In genomic region chr12:27248545-27248855, GRCm38 (mm10) we compare ENCODE assay signal across 10 mouse cellular contexts.
DNase-seq lines count a peak whose midpoint lies in the region; ATAC-seq and TF ChIP-seq lines count a peak whose summit lies in the region.
"Had no signal": no experiment of that assay in that cellular context is flagged by ENCODE, and none has a peak within 500 bp of the region (broad histone marks: within the 10 kb centered on the region; RNA-seq: fewer than 3 reads in every experiment).

No protein-coding gene starts in this region.

- peak; percentile 22 for DNase-seq in MN1 (ENCODE audit: low spot score)
- DNase-seq in embryonic facial prominence, embryonic 11.5 days (ENCODE audit: low spot score) = peak; percentile 51
- peak; percentile 80 for DNase-seq in hindbrain, postnatal 0 days (ENCODE audit: low spot score)
- DNase-seq in neural tube, embryonic 10.5 days (ENCODE audit: extremely low spot score, low spot score) = peak; percentile 23
- no peak for DNase-seq in heart, adult 18-20 months
- DNase-seq in lung, postnatal 36 days = no peak
- no peak for DNase-seq in adrenal gland, postnatal 14 days
- no peak for DNase-seq in natural killer cell, adult 2 months (ENCODE audit: low spot score in 2 of 2)

- no peaks in the 10 kb centered on the region for H3K9me3 ChIP-seq in embryonic facial prominence, embryonic 11.5 days (replicated peaks; ENCODE audit: control insufficient read depth, low read length)
- H3K9me3 ChIP-seq in hindbrain, postnatal 0 days (ENCODE audit: low read length) = no peaks in the 10 kb centered on the region

- H3K4me3 ChIP-seq in embryonic facial prominence, embryonic 11.5 days (ENCODE audit: low read depth, low read length) = no peak overlapping the region
- no peak overlapping the region for H3K4me3 ChIP-seq in hindbrain, postnatal 0 days (ENCODE audit: low read length)

- no peak overlapping the region for H3K27ac ChIP-seq in embryonic facial prominence, embryonic 11.5 days (replicated peaks; ENCODE audit: low read depth, low read length)
- peak overlapping the region; percentile 78 for H3K27ac ChIP-seq in hindbrain, postnatal 0 days

- no peaks in the 10 kb centered on the region for H3K27me3 ChIP-seq in embryonic facial prominence, embryonic 11.5 days (ENCODE audit: control insufficient read depth, insufficient read depth, low read length)
- H3K27me3 ChIP-seq in hindbrain, postnatal 0 days (ENCODE audit: insufficient read depth, low read length) = no peaks in the 10 kb centered on the region
- H3K27me3 ChIP-seq: CH12.LX had no signal

- H3K9ac ChIP-seq in embryonic facial prominence, embryonic 11.5 days (replicated peaks; ENCODE audit: low read length) = no peak overlapping the region
- H3K9ac ChIP-seq in hindbrain, postnatal 0 days (replicated peaks; ENCODE audit: low read length) = 0 out of 2 replicates have a peak overlapping the region, but pooled peaks have one; percentile 13

- no peaks in the 10 kb centered on the region; the same call in 1 of the 2 replicates for H3K4me1 ChIP-seq in embryonic facial prominence, embryonic 11.5 days (ENCODE audit: control insufficient read depth, insufficient read depth, low read length)
- peaks cover 19% of the 10 kb centered on the region for H3K4me1 ChIP-seq in hindbrain, postnatal 0 days (ENCODE audit: insufficient read depth, low read length)

- WGBS in embryonic facial prominence, embryonic 11.5 days = 81% methylated on average over 3 of the region's 3 CpGs
- 4% methylated on average over 3 of the region's 3 CpGs for WGBS in hindbrain, postnatal 0 days

- no peaks in the 10 kb centered on the region for H3K36me3 ChIP-seq in embryonic facial prominence, embryonic 11.5 days (replicated peaks; ENCODE audit: control insufficient read depth, insufficient read depth, low read depth, low read length)
- no peaks in the 10 kb centered on the region for H3K36me3 ChIP-seq in hindbrain, postnatal 0 days (ENCODE audit: insufficient read depth, low read length)

- H3K4me2 ChIP-seq in embryonic facial prominence, embryonic 11.5 days (ENCODE audit: low read depth, low read length) = no peak overlapping the region
- H3K4me2 ChIP-seq in hindbrain, postnatal 0 days (ENCODE audit: low read depth, low read length) = peak overlapping the region; percentile 29; the same call in 1 of the 2 replicates

- no peak for ATAC-seq in embryonic facial prominence, embryonic 11.5 days (replicated peaks; ENCODE audit: insufficient number of reproducible peaks, low FRiP score, low TSS enrichment, low read depth)
- ATAC-seq in hindbrain, postnatal 0 days = peak; percentile 90
- ATAC-seq: activated CD4-positive, CD25-positive, alpha-beta regulatory T cell, adult 4 months had no signal

- no peak for TF ChIP-seq CTCF in hindbrain, postnatal 0 days (IDR thresholded peaks at IDR 0.05; ENCODE audit: low read depth)

Comparison
In these comparisons a context has a peak if more than half of its experiments do, and no peak if none do; other contexts are left out.
1. DNase-seq: peak in MN1 (single experiment), embryonic facial prominence, embryonic 11.5 days (single experiment), hindbrain, postnatal 0 days (single experiment) and neural tube, embryonic 10.5 days (single experiment); none in heart, adult 18-20 months (0 of 2), lung, postnatal 36 days (single experiment), adrenal gland, postnatal 14 days (single experiment) and natural killer cell, adult 2 months (0 of 2).